Mouse (Mus musculus) hindbrain, embryonic 16.5 days (tissue): ENCODE data around the gene Rps11. TPM values are rescaled to one million over a fixed set of nuclear protein-coding genes. Genes with fewer than 3 reads are reported as not detected.
A peak's percentile ranks its signal among the peaks of the same experiment; 100 is the strongest.

Experiments
- ATAC-seq: fragments of 200-750 bp; cut with Nextera tagmentation; 2 replicates; pipeline ENCODE4 v1.8.0; 2017; ENCODE audit warnings: moderate TSS enrichment, moderate library complexity
- H3K27ac ChIP-seq: fragments of 300-500 bp; sonication (generic); 2 replicates; pipeline ENCODE4 v1.5.1; 2014; ENCODE audit warnings: low read depth, mild to moderate bottlenecking, control low read depth, low read length, moderate library complexity
- H3K27me3 ChIP-seq: fragments of 300-500 bp; sonication (generic); replicated peaks from 2 replicates; pipeline ENCODE4 v1.6.1; 2014; ENCODE audit warnings: low read length; ENCODE audit not compliant: control insufficient read depth, insufficient read depth
- H3K36me3 ChIP-seq: fragments of 300-500 bp; sonication (generic); 2 replicates; pipeline ENCODE4 v1.6.1; 2014; ENCODE audit warnings: mild to moderate bottlenecking, low read length, moderate library complexity, mixed read lengths; ENCODE audit not compliant: control insufficient read depth, insufficient read depth
- H3K4me1 ChIP-seq: fragments of 300-500 bp; sonication (generic); 2 replicates; pipeline ENCODE4 v1.6.1; 2014; ENCODE audit warnings: low read depth, low read length; ENCODE audit not compliant: control insufficient read depth, insufficient read depth
- H3K4me2 ChIP-seq: fragments of 300-500 bp; sonication (generic); 2 replicates; pipeline ENCODE4 v1.6.1; 2014; ENCODE audit warnings: mild to moderate bottlenecking, low read length, control low read depth, moderate library complexity
- H3K4me3 ChIP-seq: fragments of 300-500 bp; sonication (generic); 2 replicates; pipeline ENCODE4 v1.5.1; 2014; ENCODE audit warnings: mild to moderate bottlenecking, low read length, control low read depth, moderate library complexity
- H3K9ac ChIP-seq: fragments of 300-500 bp; sonication (generic); 2 replicates; pipeline ENCODE4 v1.6.1; 2014; ENCODE audit warnings: low read depth, mild to moderate bottlenecking, control low read depth, low read length, moderate library complexity
- H3K9me3 ChIP-seq: fragments of 300-500 bp; sonication (generic); 2 replicates; pipeline ENCODE4 v1.6.1; 2014; ENCODE audit warnings: mild to moderate bottlenecking, low read length, moderate library complexity; ENCODE audit not compliant: control insufficient read depth
- WGBS: fragments of 180-500 bp; shearing (Covaris S2); extraction: QIAGEN DNeasy Blood & Tissue Kit; methylation state at CpG from one replicate; pipeline ENCODE4 v1.1.7; 2014; 5-methylcytosine and 5-hydroxymethylcytosine counted together
- polyA plus RNA-seq: library from polyadenylated mRNA; unstranded; fragments of >200 nt; fragmentation: Nextera tagmentation; extraction: Ambion mirVana; gene quantifications from 2 replicates; pipeline ENCODE4 v1.2.1, GENCODE M21; 2015

The Rps11 gene
- polyA plus RNA-seq, 1 experiment from 2014 or later = 709 TPM

DNA sequence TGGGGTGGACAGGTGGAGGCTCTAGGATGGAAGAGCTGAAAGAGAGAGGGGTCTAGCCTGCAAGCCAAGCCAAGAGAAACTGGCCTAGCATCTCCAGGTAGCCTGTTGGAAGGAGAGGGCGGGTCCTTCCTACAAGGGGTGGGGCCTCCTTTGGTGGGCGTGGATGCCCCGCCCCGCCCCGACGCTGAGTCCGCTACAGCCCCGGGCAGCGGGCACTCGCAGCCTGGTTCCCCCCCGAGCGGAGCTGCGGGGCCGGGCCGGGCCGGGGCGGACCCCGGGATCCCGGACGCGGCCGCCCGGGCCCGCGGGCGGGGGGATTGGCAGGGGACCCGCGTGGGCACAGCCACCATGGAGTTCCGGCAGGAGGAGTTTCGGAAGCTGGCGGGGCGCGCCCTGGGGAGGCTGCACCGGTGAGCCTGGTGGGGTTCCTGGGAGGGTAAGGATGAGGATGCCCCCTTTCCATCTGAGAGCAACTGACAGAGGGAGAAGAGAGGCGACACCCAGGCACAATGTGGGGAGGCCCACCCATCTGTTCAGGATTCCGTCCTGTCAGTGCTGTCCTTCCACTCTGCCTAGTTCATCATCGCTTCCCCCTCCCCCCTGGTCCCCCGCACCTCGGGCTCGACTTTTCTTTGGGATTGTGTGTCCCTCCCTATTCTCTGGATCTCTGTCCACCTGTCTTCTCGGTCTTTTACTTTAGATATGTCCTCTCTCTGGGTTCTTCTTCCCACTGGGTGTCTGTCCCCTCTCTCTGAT is 39.7 kb upstream of the Rps11 start, which contains the start of gene Slc17a7:
Slc17a7 (plus strand) TSS at position 215 of the 756 bp plus-strand sequence.
- Histone ChIP-seq H3K27ac (no peak within 1 kb of the TSS), H3K27me3 (peaks cover 56% of the 10 kb centered on the region), H3K9ac (peak within 1 kb of the TSS; percentile 61), H3K9me3 (no peaks in the 10 kb centered on the region), H3K4me3 (peak within 1 kb of the TSS; percentile 45), H3K4me1 (peaks cover 24% of the 10 kb centered on the region), H3K4me2 (peak within 1 kb of the TSS; percentile 62), H3K36me3 (peaks cover 4% of the 10 kb centered on the region; the same call in 1 of the 2 replicates)
- 1% methylated on average over 29 of the region's 41 CpGs for WGBS
- ATAC-seq = no peak

DNA sequence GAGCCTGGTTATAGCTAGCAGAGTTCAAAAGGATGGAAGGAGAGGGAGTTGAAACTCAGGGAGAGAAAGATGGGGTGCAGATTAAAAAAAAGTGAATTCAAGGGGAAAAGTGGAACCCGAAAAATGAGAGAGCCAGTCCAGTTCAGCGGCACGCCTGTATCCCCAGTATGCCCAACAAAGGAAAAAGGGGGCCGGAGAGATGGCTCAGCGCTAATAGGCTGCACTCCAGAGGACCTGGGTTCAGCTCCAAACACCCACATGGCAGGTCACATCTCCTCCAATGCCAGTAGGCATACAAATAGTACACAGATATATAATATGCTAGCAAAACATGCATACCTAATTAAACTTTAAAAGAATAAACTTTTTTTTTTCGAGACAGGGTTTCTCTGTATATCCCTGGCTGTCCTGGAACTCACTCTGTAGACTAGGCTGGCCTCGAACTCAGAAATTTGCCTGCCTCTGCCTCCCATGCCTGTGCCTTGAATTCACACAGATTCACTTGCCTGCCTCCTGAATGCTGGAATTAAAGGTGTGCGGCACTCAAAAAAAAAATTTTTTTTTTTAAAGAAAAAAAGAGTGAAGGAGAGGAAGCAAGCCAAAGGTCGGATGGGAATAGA is 38.9 kb upstream of the Rps11 start:
- Histone ChIP-seq H3K27me3 (peaks cover 48% of the 10 kb centered on the region), H3K27ac (no peak overlapping the region), H3K9me3 (no peaks in the 10 kb centered on the region), H3K4me2 (no peak overlapping the region; the same call in 1 of the 2 replicates), H3K36me3 (peaks cover 4% of the 10 kb centered on the region; the same call in 1 of the 2 replicates), H3K9ac (no peak overlapping the region), H3K4me1 (peaks cover 18% of the 10 kb centered on the region), H3K4me3 (no peak overlapping the region)
- ATAC-seq = no peak
- WGBS = 75% methylated on average over 9 of the region's 9 CpGs

DNA sequence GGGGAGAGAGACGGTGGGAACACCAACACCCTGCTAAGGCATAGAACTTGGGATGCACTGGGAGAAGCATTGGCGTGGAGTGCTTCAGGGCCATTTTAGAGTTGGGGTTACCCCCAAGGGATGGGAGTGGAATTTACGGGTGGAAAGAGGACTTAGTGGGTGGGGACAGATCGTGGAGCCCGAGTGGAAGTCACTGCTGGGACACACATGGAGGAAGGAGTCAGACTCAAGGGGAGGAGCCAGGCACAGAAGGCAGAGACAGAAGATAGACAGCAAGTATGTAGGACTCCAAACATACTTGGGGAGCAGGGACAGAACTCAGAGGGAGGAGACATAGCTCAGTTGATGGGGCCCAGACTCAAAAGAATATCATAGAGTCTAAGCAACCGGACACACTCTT is 38.3 kb upstream of the Rps11 start:
- Histone ChIP-seq H3K4me1 (peaks cover 13% of the 10 kb centered on the region), H3K9me3 (no peaks in the 10 kb centered on the region), H3K9ac (peak overlapping the region; percentile 47), H3K27me3 (peaks cover 46% of the 10 kb centered on the region), H3K36me3 (peaks cover 8% of the 10 kb centered on the region; the same call in 1 of the 2 replicates), H3K27ac (peak overlapping the region; percentile 61; the same call in 1 of the 2 replicates), H3K4me2 (peak overlapping the region; percentile 79), H3K4me3 (peak overlapping the region; percentile 45)
- 23% methylated on average over 6 of the region's 6 CpGs for WGBS
- ATAC-seq = no peak; the same call in 1 of the 2 replicates

DNA sequence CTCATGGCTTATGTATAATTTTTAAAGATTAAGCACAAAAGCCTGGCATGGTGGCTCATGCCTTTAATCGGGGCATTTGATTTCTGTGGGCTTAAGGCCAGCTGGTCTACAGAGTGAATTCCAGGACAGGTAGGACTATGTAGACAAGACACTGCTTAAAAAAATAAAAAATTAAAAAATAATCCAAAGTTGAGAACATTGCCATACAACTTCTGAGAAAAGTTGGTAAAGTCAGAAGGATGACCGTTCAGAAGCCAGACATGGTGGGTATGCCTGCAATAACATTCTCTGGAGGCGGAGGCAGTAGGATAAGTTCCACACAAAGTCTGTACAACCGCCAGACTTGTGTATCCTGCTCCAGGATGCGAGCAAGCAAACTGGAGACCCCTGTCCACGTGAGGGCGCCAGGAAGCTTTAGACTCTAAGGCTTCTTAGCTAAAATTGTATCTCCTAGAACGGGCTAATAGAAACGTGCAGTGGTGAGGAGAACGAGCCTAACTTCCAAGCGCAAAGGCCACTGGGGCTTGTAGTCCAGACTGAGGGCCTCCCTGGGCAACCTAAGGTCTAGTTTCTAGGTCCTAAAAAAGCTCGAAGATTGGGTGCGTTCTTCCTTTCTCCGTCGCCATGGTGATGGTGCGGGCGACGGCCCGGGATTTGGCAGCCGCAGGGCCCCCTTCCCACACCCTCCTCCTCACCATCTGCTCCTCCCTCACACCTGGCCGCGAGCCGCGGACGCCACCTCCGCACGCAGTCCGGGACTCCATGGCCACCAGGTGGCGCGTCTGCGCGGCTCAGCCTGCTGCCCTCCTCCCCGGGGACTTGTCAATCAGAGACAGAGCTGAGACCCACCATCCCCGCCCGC is 37.6 kb upstream of the Rps11 start:
- H3K9ac ChIP-seq = peak overlapping the region; percentile 47
- H3K9me3 ChIP-seq = no peaks in the 10 kb centered on the region
- peaks cover 13% of the 10 kb centered on the region for H3K4me1 ChIP-seq
- H3K4me3 ChIP-seq = peak overlapping the region; percentile 45
- ATAC-seq = peak; percentile 95
- WGBS = 5% methylated on average over 35 of the region's 35 CpGs
- peaks cover 9% of the 10 kb centered on the region; the same call in 1 of the 2 replicates for H3K36me3 ChIP-seq
- H3K27me3 ChIP-seq = peaks cover 42% of the 10 kb centered on the region
- H3K4me2 ChIP-seq = peak overlapping the region; percentile 79
- peak overlapping the region; percentile 61; the same call in 1 of the 2 replicates for H3K27ac ChIP-seq

DNA sequence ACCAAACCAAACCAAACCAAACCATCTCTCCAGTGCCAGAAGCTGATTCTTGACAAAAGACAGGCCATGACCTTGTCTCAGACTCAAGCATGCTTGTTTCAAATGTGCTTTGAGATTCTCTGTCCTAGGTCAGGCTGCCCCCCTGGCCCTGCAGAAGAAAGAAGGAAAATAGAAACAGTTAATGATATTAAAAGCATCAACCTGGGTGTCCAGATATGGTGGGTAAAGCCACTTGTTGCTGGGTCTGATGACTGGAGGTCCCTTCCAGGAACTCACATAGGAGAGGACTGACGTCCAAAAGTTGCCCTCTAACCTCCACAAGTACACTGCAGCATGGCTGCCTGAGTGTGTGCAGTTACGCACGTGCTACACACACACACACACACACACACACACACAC is 36.6 kb upstream of the Rps11 start:
- Histone ChIP-seq H3K4me3 (no peak overlapping the region), H3K27me3 (peaks cover 32% of the 10 kb centered on the region), H3K27ac (no peak overlapping the region), H3K36me3 (peaks cover 9% of the 10 kb centered on the region; the same call in 1 of the 2 replicates), H3K9me3 (no peaks in the 10 kb centered on the region), H3K4me1 (peaks cover 13% of the 10 kb centered on the region), H3K4me2 (no peak overlapping the region), H3K9ac (no peak overlapping the region)
- 91% methylated on average over 3 of the region's 3 CpGs for WGBS
- ATAC-seq = no peak

DNA sequence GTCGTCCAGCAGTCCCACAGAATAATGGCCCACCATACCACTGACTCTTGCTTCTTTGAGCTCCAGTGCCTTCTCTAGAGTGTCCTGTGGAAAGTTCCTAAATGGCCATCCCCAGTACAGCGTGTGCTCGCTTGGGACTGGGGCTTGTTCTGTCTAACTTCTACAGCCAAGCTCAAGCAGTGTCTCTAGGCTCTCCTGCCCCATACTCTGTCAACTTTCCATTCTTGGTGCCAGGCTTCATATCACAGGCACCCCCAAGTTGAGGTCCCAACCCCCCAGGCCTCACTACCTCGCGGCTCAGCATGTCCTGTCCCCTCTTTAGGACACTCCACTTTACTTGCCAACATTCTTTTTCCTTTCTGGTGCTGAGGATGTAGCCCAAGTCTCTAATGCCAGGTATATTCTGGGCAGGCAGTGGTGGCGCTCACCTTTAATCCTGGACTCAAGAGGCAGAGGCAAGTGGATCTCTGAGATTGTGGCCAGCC is 36.1 kb upstream of the Rps11 start:
- no peak for ATAC-seq
- H3K9ac ChIP-seq = no peak overlapping the region
- peaks cover 27% of the 10 kb centered on the region for H3K27me3 ChIP-seq
- WGBS = 92% methylated on average over 6 of the region's 6 CpGs
- H3K4me2 ChIP-seq = no peak overlapping the region
- no peaks in the 10 kb centered on the region for H3K9me3 ChIP-seq
- H3K4me1 ChIP-seq = peaks cover 13% of the 10 kb centered on the region
- peaks cover 9% of the 10 kb centered on the region; the same call in 1 of the 2 replicates for H3K36me3 ChIP-seq
- no peak overlapping the region for H3K27ac ChIP-seq
- H3K4me3 ChIP-seq = no peak overlapping the region

DNA sequence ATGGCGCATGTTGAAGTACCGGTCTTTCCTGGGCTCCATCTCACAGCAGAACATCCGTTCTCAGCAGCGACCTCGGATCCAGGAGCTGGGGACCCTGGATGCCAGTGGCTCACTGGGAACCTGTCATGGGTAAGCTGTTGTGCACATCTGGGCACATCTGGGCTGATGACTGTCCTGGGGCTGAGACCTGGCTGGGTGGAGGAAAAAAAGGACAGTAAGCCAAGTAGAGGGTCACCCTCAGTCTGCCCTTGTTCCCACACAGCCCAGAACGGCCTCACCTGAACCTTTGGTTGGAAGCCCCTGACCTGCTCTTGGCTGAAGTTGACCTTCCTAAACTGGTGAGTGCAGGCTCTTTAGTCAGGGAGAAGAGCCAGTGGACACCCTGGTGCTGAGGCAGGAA is 34.8 kb upstream of the Rps11 start:
- Histone ChIP-seq H3K36me3 (peaks cover 9% of the 10 kb centered on the region; the same call in 1 of the 2 replicates), H3K4me1 (peaks cover 16% of the 10 kb centered on the region), H3K4me3 (no peak overlapping the region), H3K27ac (no peak overlapping the region), H3K4me2 (no peak overlapping the region), H3K9ac (no peak overlapping the region), H3K27me3 (peaks cover 14% of the 10 kb centered on the region), H3K9me3 (no peaks in the 10 kb centered on the region)
- 95% methylated on average over 6 of the region's 6 CpGs for WGBS
- ATAC-seq = no peak

DNA sequence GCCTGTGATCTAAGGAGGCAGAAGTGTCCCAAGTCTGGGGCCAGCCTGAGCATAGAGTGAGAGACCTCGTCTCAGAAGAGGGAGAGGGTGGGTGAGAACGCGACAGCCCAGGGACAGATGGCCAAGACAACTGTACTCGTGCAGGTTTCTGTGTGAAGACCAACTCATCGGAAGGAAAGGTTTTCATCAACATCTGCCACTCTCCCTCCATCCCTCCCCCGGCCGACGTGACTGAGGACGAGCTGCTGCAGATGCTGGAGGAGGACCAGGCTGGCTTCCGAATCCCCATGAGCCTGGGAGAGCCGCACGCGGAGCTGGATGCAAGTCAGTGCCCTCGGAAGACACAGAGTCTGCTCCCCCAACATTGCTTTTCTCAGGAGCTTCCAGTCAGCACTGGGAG is 33.2 kb upstream of the Rps11 start:
- Histone ChIP-seq H3K36me3 (peaks cover 9% of the 10 kb centered on the region; the same call in 1 of the 2 replicates), H3K4me2 (no peak overlapping the region), H3K9me3 (no peaks in the 10 kb centered on the region), H3K4me1 (peaks cover 14% of the 10 kb centered on the region), H3K9ac (no peak overlapping the region), H3K27me3 (no peaks in the 10 kb centered on the region), H3K4me3 (no peak overlapping the region), H3K27ac (no peak overlapping the region)
- WGBS = 86% methylated on average over 14 of the region's 14 CpGs
- no peak for ATAC-seq
